Mouse (Mus musculus) C2C12 (cell line): Measurements from ENCODE around the gene Nfasc.

Source experiments
- CEBPB ChIP-seq: IDR thresholded peaks from one replicate; pipeline ENCODE4 v1.6.1; 2011; ENCODE audit warnings: low read depth, mild to moderate bottlenecking, control low read depth, moderate library complexity
- CTCF ChIP-seq: IDR thresholded peaks from one replicate; pipeline ENCODE4 v1.5.1; 2011; ENCODE audit not compliant: control insufficient read depth, insufficient read depth, insufficient read length
- FOSL1 ChIP-seq: IDR thresholded peaks from one replicate; pipeline ENCODE4 v1.8.0; 2011; ENCODE audit warnings: mild to moderate bottlenecking, low read length; ENCODE audit not compliant: poor library complexity, insufficient read depth, severe bottlenecking
- MAX ChIP-seq: IDR thresholded peaks from one replicate; pipeline ENCODE4 v1.6.1; 2011; ENCODE audit warnings: mild to moderate bottlenecking, control low read depth
- MYOD1 ChIP-seq: IDR thresholded peaks from one replicate; pipeline ENCODE4 v1.6.1; 2011; ENCODE audit warnings: low read depth; ENCODE audit not compliant: control insufficient read depth, insufficient read length
- MYOG ChIP-seq: IDR thresholded peaks from one replicate; pipeline ENCODE4 v1.6.1; 2011; ENCODE audit not compliant: control insufficient read depth, insufficient read length; ENCODE audit errors: extremely low read depth
- USF1 ChIP-seq: IDR thresholded peaks from one replicate; pipeline ENCODE4 v1.6.1; 2011; ENCODE audit warnings: low read depth, mild to moderate bottlenecking, control low read depth, moderate library complexity

DNA sequence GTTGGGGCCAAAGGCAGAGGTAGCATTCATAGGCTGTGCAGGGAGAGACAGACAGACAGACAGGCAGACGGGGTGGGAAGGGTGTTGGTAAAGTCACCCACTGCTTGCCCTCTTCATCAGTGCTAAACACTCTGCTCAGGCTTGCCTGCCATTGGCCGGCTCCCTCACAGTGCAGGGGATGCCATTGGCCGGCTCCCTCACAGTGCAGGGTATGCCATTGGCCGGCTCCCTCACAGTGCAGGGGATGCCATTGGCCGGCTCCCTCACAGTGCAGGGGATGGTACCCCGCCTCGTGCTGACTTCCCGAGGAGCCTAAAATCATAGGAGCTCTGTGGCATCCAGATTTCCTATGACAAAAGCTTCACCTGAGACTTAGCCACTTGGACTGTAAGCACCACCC is 139.4 kb downstream of the Nfasc start:
- TF ChIP-seq CTCF (no peak), MAX (no peak), USF1 (no peak), MYOG (no peak), CEBPB (no peak), MYOD1 (no peak), FOSL1 (no peak)
